Mouse (Mus musculus): ENCODE results near the gene Shc3. TPM values are rescaled to one million over a fixed set of nuclear protein-coding genes. Genes with fewer than 3 reads are reported as not detected.

The Shc3 gene
- total and polyA plus RNA-seq, 3 experiments: 0.15 to 0.40 TPM; not detected in 1

GRCm38 (mm10) chr13:51493676-51494075 is 75.5 kb downstream of the Shc3 start:
- Histone ChIP-seq H3K79me2 (replicated peaks; ENCODE audit: control insufficient read depth, extremely low read depth, insufficient read depth, poor library complexity, severe bottlenecking) (no peaks in the 10 kb centered on the region), H3K4me3 (replicated peaks in 1 of 3; ENCODE audit: low read depth in 2 of 3, low read length in 2 of 3, poor library complexity in 1 of 3) (no peak overlapping the region), H3K27me3 (replicated peaks) (no peaks in the 10 kb centered on the region), H3K27ac (ENCODE audit: insufficient read depth, low read depth) (no peak overlapping the region), H3K9ac (ENCODE audit: insufficient read depth, low read depth) (no peak overlapping the region), H3K4me1 (ENCODE audit: control insufficient read depth in 1 of 2, insufficient read depth in 2 of 2) (peaks cover 13 to 45% of the 10 kb centered on the region in 2 experiments; a peak in 3 of 4 replicates), H3K9me3 (replicated peaks; ENCODE audit: low read length) (no peaks in the 10 kb centered on the region), H3K4me2 (ENCODE audit: insufficient read depth, low read depth, poor library complexity, severe bottlenecking) (no peak overlapping the region), H3K36me3 (replicated peaks in 1 of 2; ENCODE audit: control insufficient read depth in 1 of 2, insufficient read depth in 1 of 2, low read length in 1 of 2) (no peaks in the 10 kb centered on the region)
- DNase-seq (ENCODE audit: extremely low read depth): no peak
- dilution Hi-C loops (cut with MboI; ENCODE audit: extremely low pct_ligation_motif_present, extremely low pct_unique_long_range_greater_than_20kb, low sequenced_read_pairs) (no loop called here), in situ Hi-C loops (cut with MboI; ENCODE audit: low pct_ligation_motif_present, low pct_unique_long_range_greater_than_20kb, low sequenced_read_pairs) (no loop called here)
- no peak for TF ChIP-seq UBTF (IDR thresholded peaks at IDR 0.05; ENCODE audit: low read depth, low read length)
- no peak for TF ChIP-seq MYC (IDR thresholded peaks at IDR 0.05; ENCODE audit: low read depth, low read length)
- TF ChIP-seq EP300 (IDR thresholded peaks at IDR 0.05; ENCODE audit: low read length): no peak
- no peak for TF ChIP-seq ELF1 (IDR thresholded peaks at IDR 0.05; ENCODE audit: low read depth, low read length)
- TF ChIP-seq NELFE (IDR thresholded peaks at IDR 0.05; ENCODE audit: low read depth, low read length): no peak
- TF ChIP-seq RAD21 (IDR thresholded peaks at IDR 0.05; ENCODE audit: low read depth, low read length): no peak
- TF ChIP-seq TBP (conservative IDR thresholded peaks at IDR 0.05; ENCODE audit: low read depth, low read length): no peak
- no peak for TF ChIP-seq E2F4 (IDR thresholded peaks at IDR 0.05; ENCODE audit: insufficient replicate concordance, low read depth, low read length)
- no peak for TF ChIP-seq CHD2 (IDR thresholded peaks at IDR 0.05; ENCODE audit: low read length)

GRCm38 (mm10) chr13:51491649-51492435 is 77.4 kb downstream of the Shc3 start:
- no peaks in the 10 kb centered on the region for H3K9me3 ChIP-seq (replicated peaks; ENCODE audit: low read length)
- H3K79me2 ChIP-seq (replicated peaks; ENCODE audit: control insufficient read depth, extremely low read depth, insufficient read depth, poor library complexity, severe bottlenecking): no peaks in the 10 kb centered on the region
- peaks cover 13 to 40% of the 10 kb centered on the region in 2 experiments; a peak in 3 of 4 replicates for H3K4me1 ChIP-seq (ENCODE audit: control insufficient read depth in 1 of 2, insufficient read depth in 2 of 2)
- no peaks in the 10 kb centered on the region for H3K27me3 ChIP-seq (replicated peaks)
- TF ChIP-seq SMC3 (IDR thresholded peaks at IDR 0.05; ENCODE audit: low read depth, low read length) (no peak), KAT2A (IDR thresholded peaks at IDR 0.05; ENCODE audit: insufficient replicate concordance, low read length) (no peak), NELFE (IDR thresholded peaks at IDR 0.05; ENCODE audit: low read depth, low read length) (no peak), ZC3H11A (IDR thresholded peaks at IDR 0.05; ENCODE audit: low read depth, low read length) (no peak)
- dilution Hi-C loops (cut with MboI; ENCODE audit: extremely low pct_ligation_motif_present, extremely low pct_unique_long_range_greater_than_20kb, low sequenced_read_pairs): no loop called here
- H3K27ac ChIP-seq (ENCODE audit: insufficient read depth, low read depth): no peak overlapping the region
- no peak overlapping the region for H3K4me3 ChIP-seq (replicated peaks in 1 of 3; ENCODE audit: low read depth in 2 of 3, low read length in 2 of 3, poor library complexity in 1 of 3)
- no peak overlapping the region for H3K9ac ChIP-seq (ENCODE audit: insufficient read depth, low read depth)
- DNase-seq (ENCODE audit: extremely low read depth): no peak
- in situ Hi-C loops (cut with MboI; ENCODE audit: low pct_ligation_motif_present, low pct_unique_long_range_greater_than_20kb, low sequenced_read_pairs): no loop called here
- no peak overlapping the region for H3K4me2 ChIP-seq (ENCODE audit: insufficient read depth, low read depth, poor library complexity, severe bottlenecking)
- no peaks in the 10 kb centered on the region for H3K36me3 ChIP-seq (replicated peaks in 1 of 2; ENCODE audit: control insufficient read depth in 1 of 2, insufficient read depth in 1 of 2, low read length in 1 of 2)

GRCm38 (mm10) chr13:51490195-51490594 is 79.0 kb downstream of the Shc3 start:
- Histone ChIP-seq H3K4me2 (ENCODE audit: insufficient read depth, low read depth, poor library complexity, severe bottlenecking) (no peak overlapping the region), H3K4me1 (ENCODE audit: control insufficient read depth in 1 of 2, insufficient read depth in 2 of 2) (peaks cover 13 to 40% of the 10 kb centered on the region in 2 experiments; a peak in 3 of 4 replicates), H3K79me2 (replicated peaks; ENCODE audit: control insufficient read depth, extremely low read depth, insufficient read depth, poor library complexity, severe bottlenecking) (no peaks in the 10 kb centered on the region), H3K36me3 (replicated peaks in 1 of 2; ENCODE audit: control insufficient read depth in 1 of 2, insufficient read depth in 1 of 2, low read length in 1 of 2) (no peaks in the 10 kb centered on the region), H3K27ac (ENCODE audit: insufficient read depth, low read depth) (no peak overlapping the region), H3K27me3 (replicated peaks) (no peaks in the 10 kb centered on the region), H3K9ac (ENCODE audit: insufficient read depth, low read depth) (no peak overlapping the region), H3K4me3 (replicated peaks in 1 of 3; ENCODE audit: low read depth in 2 of 3, low read length in 2 of 3, poor library complexity in 1 of 3) (no peak overlapping the region), H3K9me3 (replicated peaks; ENCODE audit: low read length) (no peaks in the 10 kb centered on the region)
- TF ChIP-seq TCF12 (IDR thresholded peaks at IDR 0.05; ENCODE audit: low read depth, low read length) (no peak), EP300 (IDR thresholded peaks at IDR 0.05; ENCODE audit: low read length) (peak; percentile 30; the same call in 1 of the 2 replicates), MAFK (IDR thresholded peaks at IDR 0.05; ENCODE audit: insufficient replicate concordance, low read length) (peak; percentile 93)
- in situ Hi-C loops (cut with MboI; ENCODE audit: low pct_ligation_motif_present, low pct_unique_long_range_greater_than_20kb, low sequenced_read_pairs) (no loop called here), dilution Hi-C loops (cut with MboI; ENCODE audit: extremely low pct_ligation_motif_present, extremely low pct_unique_long_range_greater_than_20kb, low sequenced_read_pairs) (no loop called here)
- peak; percentile 38 for DNase-seq (ENCODE audit: extremely low read depth)

All from CH12.LX (cell line).